Mouse (Mus musculus) CH12F3 (cell line): ENCODE data around the gene B230217C12Rik.
"Not testable (repeated sequence)": the region's sequence is repeated elsewhere in the genome, so short reads cannot be mapped to it uniquely, and the experiment has no call there.

Experiments used
- in situ Hi-C: fragments of 300-500 bp; cut with MboI; formaldehyde crosslinking; loops from 2 replicates; pipeline ENCODE4 v1.14.3; 2020; ENCODE audit warnings: low sequenced_read_pairs

B230217C12Rik gene

DNA sequence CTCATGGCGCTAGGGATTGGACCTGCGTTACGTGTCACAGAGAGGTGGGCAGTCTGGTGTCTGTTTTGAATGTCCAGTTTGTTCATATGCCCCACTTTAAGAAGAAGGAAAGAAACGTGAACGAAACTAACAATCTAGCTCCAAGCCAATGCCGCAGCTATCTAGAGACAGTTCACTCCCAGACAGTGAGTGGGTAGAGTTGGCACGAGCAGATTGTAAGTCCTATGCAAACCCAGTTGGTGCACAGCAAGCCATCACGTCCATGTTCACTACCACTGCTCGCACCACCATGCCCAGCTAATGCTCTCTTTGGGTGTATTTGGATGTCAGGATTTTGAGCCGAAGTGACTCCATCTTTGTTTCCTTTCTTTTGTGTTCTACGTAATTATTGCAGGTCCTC is 16.4 kb upstream of the B230217C12Rik start:
- in situ Hi-C loops = no loop called here

DNA sequence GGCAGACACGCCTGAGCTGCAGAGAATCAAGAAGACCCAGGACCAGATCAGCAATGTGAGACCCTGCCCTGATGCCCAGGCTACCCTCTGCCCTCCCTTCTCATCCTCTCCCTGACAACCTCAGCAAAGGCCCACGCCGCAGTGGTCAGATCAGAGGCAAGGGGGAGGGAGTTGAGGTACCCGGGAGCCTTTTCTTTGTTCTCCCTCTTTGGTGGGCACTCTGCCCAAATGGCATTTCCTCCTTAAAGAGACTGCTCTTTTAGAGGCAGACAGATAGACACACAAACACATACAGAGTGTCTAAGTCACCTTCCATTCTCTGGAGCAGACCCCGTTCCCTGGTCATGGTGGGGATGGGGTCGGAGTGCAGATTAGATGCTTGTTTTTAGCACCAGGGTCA is 15.7 kb upstream of the B230217C12Rik start:
- in situ Hi-C loops = no loop called here

DNA sequence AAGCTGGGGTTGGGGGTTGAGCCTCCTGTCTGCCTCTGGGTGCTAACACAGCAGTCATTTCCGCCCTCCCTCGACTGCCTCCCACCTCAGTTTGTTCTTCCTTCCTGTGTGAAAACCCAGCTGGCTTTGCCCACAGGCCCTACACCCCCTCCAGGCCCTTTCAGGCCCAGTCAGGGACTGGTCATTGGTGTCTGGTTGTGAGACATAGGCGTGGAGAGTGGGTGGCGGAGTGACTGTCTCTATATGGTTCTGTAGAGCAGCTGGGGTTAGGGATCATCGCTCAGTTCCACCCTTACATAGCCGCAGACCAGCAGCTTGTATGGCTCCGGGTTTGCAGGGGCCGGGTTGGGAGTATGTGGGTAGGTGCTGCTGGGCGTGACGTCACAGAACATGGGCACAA is 15.3 kb upstream of the B230217C12Rik start:
- in situ Hi-C loops = no loop called here

DNA sequence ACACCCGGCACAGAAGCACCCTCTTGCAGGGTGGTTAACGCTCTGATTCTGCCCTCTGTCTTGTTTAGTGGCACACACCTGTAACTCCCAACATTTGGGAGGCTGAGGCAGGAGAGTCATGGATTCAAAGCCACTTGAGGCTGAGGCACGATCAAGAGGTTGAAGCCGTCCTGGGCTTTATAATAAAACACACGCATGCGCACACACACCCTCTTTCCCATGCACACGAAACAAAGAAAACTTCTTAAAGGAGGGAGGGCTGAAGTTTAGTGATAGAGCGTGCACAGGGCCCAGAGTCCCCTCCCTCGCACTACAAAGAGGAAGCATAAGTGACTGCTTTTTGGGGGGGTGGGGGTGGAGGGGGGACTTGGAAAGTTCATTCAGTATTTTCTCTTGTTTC is 14.6 kb upstream of the B230217C12Rik start:
- in situ Hi-C loops = no loop called here

DNA sequence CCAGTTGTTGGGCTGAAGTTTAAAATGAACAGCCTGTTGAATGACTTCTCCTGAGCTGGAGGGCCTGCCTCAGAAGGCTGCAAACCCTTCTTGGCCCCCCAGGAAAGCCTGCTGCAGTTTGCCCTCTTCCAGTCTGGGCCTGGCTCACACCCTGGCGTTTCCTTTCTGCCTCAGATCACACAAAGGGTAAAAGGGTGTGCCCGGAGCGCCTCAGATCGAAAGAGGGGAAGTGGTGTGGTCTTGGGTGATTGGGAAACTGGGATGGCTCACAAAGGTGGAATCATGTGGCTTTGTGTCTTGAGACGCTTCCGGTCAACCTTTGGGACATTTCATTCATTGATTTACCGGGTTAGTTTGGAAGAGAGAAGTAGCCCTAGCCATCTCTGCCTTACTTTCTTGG is 14.2 kb upstream of the B230217C12Rik start:
- in situ Hi-C loops = no loop called here

DNA sequence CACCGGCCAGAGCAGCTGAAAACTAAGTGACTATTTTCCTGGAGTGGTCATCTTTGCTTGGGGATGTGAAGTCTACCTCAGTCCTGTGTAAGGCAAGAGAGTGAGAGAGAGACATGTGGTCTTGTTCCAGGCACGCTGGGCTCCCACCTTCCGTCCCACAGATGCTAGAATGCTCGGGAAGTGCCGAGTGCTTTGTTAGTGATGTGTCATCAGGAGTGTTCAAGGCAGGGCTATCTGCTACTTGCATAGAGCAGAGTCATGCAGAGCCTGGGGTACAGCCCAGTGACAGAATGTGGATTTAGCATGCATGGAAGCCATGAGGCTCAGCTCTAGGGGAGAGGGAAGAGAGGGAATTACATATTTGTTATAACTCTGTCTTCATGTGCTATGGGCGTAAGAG is 12.9 kb upstream of the B230217C12Rik start:
- in situ Hi-C loops = no loop called here

DNA sequence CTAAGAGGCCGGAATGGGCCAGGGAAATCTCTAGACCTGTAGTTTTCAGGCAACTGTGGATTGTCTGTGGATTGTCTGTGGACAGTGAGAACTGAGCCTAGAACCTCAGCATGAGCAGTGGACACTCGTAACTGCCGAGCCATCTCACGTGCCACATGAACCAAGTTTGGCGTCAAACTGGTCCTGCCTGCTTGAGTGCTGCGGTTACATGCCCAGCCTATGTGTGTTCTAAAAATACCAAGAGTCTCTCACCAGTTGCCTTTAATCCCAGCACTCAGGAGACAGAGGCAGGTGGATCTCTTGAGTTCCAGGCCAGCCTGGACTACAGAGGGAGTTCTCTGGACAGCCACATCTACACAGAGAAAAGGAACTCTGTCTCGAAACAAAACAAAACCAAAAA is 11.2 kb upstream of the B230217C12Rik start:
- in situ Hi-C loops = no loop called here

DNA sequence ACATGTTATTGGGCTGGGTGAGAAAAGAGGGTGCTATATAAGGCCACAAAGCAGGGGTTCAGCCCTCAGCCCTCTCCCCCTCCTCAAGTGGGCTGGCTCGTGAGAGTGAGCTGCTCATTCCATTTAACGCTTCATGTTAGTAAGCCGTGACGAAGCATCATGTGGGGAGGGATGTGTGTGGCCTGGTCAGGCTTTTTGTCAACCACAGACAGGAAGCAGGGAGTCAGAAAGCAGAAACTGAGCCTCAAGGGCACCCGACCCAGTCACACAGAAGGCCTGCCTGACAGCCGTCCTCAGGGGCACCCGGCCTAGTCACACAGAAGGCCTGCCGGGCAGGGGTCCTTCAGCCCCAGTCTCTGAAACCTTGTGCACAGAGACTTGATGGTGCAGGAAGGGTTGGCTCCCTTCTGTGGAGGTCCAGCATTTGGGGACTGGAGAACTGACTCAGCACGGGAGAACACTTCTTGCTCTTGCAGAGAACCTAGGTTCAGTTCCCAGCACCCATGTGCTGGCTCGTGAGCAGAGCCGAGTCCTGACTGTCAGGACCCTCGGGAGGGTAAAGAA is 10.6 kb upstream of the B230217C12Rik start:
- in situ Hi-C loops = no loop called here

DNA sequence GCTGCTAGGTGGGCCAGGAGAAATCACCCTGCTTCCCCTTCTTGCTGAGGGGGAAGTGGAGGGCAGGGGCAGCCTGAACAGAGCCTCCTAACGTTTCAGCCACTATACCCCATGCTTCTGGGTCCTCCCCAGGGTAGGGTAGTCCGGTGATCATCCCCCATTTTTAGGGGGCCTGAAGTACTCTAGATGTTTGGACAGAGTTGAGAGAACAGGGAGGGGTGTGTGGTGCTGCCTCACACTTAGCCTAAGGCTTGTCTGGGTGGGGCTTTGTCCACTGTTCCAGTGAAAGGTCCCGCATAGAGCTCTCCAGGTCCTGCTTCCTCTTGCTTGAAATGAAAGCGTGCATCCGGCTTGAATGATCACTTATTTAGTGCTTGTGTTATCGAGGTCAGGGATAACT is 10.1 kb upstream of the B230217C12Rik start:
- in situ Hi-C loops = no loop called here

DNA sequence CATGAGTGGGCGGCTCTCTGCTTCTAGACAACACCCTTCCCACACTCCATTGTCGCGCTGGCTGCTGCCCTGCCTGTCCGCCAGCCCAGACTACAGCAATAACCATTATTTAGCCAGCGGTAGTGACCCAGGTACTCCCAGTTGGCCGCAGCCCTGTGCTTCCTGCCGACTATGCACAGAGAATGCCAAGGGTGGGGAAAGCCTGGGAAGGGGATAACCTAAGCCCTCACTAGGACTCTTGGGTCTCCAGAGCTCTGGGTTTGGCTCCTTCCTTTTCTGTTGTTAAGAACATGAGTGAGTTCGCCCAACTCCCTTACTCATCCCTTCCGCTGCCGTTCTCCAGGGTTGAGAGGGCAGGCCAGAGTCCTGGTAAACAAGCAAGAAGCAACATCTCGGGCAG is 8.6 kb upstream of the B230217C12Rik start:
- in situ Hi-C loops = no loop called here

DNA sequence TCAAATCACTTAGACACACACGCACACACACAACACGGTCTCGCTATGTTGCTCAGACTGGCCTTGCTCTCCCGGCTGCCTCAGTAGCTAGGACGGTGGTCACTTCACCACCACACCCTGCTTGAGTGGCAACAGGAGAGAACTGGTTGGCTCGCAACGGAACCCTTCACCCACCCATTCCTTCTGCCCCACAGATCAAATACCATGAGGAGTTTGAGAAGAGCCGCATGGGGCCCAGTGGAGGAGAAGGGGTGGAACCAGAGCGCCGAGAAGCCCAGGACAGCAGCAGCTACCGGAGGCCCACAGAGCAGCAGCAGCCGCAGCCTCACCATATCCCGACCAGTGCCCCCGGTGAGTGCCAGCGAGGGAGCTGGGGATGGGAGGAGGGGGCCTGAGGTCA is 7.2 kb upstream of the B230217C12Rik start:
- in situ Hi-C loops = no loop called here

DNA sequence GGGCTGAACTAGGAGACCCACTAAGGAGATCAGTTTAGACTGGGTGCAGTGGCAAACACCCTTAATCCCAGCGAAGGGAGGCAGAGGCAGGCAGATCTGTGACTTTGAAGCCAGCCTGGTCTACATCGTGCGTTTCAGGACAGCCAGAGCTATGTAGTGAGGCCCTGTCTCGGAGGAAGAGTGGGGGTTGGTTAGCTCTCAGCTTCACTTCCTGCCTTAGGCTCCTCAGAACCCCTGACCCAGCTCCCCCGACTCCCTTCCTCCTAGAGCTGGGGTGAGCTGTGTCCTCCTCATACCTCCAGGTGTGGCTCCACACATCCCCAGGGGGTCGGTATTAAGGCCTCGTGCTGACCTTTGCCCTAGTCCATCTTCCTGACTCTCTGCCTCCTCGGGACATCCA is 4.0 kb upstream of the B230217C12Rik start:
- in situ Hi-C loops = no loop called here

DNA sequence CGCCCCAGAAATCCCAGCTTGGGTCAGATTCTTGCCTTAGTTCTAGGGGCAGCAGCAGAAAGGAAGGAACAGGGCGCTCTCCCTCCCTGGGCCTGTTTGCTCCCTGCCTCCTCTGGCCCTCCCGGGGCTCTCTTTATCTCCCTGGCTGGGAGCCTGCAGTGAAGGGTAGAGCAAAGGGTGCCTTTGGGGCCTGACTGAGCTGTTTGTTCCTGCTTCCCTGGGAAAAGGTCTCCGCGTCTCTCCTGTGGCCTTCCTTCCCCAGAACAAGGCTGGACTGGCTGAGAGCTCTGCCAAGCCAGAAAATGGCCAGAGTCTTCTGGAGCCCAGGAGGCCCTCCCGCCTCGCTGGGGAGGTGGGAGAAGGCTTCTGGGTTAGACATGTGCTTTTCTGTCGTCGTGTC is 3.5 kb upstream of the B230217C12Rik start:
- in situ Hi-C loops = not testable (repeated sequence)

DNA sequence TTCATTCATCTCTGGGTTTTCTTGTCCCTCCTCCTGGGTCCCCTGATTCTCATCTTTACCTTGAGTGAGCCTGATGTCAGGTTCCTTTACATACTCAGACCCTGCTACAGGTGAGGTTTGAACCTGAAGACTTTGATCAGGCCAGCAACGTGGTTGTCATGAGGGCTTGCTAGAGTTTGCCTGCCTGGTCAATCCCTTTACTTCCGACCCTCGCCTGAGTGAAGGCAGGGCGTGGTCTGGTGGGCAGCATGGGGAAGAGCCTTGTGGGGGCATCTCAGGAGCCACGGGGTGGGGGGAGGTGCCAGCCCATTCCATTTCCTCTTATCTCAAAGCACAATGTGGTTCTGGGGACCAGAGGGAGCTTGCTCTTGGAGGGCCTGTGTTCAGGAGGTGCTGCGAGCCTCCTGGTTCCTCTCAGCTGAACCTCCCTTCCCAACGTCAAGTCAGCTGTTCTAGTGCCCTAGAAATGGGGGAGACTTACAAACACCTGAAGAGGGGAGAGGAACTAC is 2.9 kb upstream of the B230217C12Rik start:
- in situ Hi-C loops = no loop called here

DNA sequence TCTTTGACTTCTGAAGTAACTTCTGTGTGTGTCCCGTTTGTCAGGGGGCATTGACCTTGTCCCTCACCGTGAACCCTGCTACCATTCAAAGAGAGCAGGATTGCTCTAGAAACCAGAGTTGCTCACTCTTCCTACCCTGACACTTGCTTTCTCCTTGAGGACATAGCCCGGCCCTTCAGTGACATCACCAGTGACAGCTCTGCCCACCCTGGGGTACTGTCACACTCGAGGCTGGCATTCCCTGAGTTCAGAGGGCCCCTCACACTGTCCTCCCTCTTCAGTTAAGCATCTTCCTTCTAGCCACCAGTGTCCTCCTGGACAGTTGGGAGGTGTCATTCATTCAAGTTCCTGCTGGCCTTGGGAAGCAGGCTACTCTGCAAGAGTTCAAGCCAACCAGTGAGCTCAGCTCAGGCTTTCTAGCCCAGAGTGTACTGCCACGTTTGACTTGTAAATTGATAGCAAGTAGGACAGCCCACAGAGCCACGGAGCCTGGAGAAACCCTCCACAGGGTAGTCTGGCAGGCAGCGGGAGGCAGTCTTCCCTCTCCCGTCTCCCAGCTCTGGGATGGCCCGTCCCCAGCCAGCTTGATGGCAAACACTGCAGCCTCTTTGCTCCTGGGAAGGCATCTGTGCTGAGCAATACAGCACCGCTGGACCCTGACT is 1.7 kb upstream of the B230217C12Rik start:
- in situ Hi-C loops = no loop called here

DNA sequence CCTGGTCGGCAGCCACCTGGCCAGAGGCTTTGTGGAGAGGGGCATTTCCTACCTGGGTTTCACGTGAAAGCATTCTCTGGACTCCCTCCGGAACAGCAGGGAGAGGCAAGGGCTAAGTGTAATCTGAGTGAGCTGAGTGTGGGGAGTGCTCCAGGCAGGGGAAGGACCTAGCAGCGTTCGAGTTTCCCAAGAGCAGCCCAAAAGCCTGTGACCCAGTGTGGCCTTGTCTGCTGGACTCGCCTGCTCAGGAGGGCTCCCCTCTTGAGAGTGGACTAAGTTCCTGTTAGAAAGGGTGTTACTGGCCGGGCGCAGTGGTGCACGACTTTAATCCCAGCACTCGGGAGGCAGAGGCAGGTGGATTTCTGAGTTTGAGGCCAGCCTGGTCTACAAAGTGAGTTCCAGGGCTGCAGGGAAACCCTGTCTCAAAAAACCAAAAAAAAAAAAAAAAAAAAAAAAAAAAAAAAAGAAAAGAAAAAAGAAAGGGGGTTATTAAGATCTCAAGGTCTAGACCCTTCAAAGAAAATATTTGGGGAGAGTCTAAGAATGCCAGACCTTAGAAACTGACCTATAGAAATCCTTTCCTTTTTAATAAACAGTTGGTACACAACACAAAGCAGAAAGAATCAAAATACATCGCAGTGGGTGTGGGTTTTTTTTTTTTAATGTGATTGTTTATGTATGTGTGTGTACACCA is 992 bp upstream of the B230217C12Rik start:
- in situ Hi-C loops = no loop called here

DNA sequence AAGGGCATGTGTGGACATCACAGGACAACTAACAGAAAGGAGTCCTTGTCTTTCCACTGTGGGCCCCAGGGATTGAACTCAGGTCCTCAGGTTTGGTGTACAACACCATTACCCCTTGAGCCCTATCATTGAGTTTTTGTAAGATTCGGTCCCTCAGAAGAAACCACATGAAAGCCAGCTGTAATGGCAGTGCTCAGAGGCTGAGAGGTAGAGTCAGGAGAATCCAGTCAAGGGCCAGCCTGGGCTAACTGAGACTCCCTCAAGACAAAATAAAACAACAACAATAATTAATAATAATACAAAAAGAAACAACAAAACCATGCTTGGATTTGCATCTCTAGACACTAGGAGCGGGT is 467 bp upstream of the B230217C12Rik start:
- in situ Hi-C loops = no loop called here

DNA sequence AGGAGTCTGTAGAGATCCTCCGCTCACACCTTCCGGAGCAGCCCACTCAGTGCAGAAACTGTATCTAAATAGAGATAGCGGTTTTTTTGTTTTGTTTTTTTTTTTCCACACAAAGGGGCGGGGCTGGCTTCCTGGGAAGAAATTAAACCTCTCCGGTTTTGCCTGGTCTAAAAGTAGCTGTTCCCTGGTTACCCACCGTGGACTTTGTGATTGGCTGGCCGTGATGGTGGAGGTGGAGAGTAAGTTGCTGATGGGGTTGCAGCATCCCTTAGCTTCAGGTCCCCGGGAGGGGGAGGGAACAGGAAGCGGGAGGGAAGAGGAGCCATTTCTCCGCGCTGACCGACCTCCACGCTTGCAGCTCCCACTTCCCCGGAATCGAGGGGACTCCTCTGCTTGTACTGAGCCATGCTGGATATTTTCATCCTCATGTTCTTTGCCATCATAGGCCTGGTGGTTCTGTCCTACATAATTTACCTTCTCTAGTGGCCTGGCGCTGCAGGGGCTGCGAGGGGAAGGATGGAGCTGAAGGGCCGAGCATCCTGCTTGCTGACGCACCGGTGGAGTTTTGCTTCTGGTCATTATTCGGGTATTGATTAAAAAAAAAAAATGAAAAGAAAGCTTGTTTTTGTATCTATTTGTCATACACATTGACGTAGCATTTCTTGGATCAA is 546 bp downstream of the B230217C12Rik start:
- in situ Hi-C loops = no loop called here

DNA sequence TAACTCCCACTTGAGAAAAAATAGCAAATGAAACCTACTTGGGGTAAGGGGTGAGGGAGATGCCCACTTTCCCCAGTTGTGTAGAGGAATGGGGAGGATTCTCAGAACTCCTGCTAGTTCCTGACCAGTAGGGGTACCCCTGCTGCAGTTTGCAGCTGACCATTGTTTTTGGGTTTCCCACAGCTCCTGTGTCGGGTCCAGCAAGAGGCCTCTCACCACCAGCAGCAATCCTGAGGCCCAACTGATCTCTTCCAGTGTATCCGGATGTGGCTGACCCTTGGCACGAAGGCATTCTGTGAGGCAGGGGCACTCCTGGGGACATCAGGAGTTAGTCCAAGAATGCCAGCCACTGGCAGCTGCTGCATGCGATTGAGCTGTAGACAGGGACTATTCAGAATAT is 1.4 kb downstream of the B230217C12Rik start:
- in situ Hi-C loops = no loop called here

DNA sequence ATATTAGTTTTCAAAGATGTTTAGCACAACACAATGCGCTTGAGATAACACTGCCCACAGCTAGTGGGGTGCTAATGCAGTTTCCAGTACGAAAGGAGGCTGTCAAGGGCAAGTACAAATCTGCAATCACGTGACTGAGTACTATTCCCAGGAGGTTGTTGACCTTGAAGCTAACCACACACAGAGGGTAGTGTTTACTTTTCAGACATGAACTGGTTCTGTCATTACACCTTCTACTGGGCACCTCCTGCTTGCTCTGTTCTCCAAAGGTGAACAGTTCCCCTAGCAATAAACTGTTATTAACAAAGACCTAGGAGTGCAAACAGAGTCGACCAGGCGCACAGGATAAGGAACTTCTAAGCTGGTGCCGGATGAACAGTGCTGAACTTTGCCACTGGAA is 9.8 kb downstream of the B230217C12Rik start:
- in situ Hi-C loops = no loop called here

DNA sequence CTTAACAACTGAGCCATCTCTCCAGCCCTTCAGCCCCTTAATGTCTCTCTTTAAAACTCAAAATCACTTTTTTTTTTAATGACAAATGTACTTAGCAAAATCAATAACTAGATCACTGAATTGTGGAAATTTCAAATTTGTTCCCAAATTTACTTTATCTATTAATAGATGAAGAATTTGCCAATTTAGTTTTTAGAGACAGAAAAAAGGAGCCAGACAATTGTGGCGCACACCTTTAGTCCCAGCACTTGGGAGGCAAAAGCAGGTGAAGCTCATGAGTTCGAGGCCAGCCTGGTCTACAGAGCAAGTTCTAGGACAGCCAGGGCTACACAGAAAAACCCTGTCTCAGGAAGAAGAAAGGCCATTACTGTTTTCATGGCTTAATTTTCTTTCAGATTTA is 11.0 kb downstream of the B230217C12Rik start:
- in situ Hi-C loops = no loop called here

DNA sequence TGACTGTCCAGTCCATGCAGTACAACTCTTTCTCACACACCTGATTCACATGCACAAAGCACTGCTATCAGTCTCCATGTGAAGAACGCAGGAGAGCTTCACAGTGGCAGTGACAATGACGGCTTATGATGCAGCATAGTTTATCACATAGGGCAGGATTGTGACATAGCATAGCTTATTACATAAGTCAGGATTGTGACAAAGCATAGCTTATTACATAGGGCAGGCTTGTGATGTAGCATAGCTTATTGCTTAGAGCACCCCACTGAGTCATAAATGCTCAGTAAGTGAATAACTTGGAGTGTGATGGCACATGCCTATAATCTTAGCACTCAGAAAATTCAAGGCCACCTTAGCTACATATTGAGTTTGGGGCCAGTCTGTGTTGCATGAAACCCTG is 14.9 kb downstream of the B230217C12Rik start:
- in situ Hi-C loops = no loop called here
